In genomic region chr4:35157815-35158214, GRCm38 (mm10) we compare ENCODE assay signal across 12 mouse cellular contexts. TPM values are rescaled to one million over a fixed set of nuclear protein-coding genes. Genes with fewer than 3 reads are reported as not detected.
DNase-seq lines count a peak whose midpoint lies in the region; ATAC-seq lines count a peak whose summit lies in the region.
"Had no signal": no experiment of that assay in that cellular context is flagged by ENCODE, and none has a peak within 500 bp of the region (broad histone marks: within the 10 kb centered on the region; RNA-seq: fewer than 3 reads in every experiment).

No protein-coding gene starts in this region.

- no peak for ATAC-seq in limb, embryonic 13.5 days (ENCODE audit: low FRiP score, low read depth)
- no peak for ATAC-seq in embryonic facial prominence, embryonic 14.5 days (ENCODE audit: low read depth)
- ATAC-seq in megakaryocyte progenitor cell, adult 5-6 weeks (replicated peaks; ENCODE audit: poor library complexity) = peak; percentile 49

- H3K4me1 ChIP-seq in limb, embryonic 13.5 days = peaks cover 14% of the 10 kb centered on the region
- peaks cover 26% of the 10 kb centered on the region for H3K4me1 ChIP-seq in limb, embryonic 10.5 days
- H3K4me1 ChIP-seq in embryonic facial prominence, embryonic 14.5 days (ENCODE audit: control insufficient read depth, insufficient read depth, low read length) = 0 out of 2 replicates have a peak, but pooled peaks cover 3% of the 10 kb centered on the region

- H3K4me3 ChIP-seq in limb, embryonic 13.5 days = no peak overlapping the region
- no peak overlapping the region for H3K4me3 ChIP-seq in limb, embryonic 10.5 days
- no peak overlapping the region for H3K4me3 ChIP-seq in embryonic facial prominence, embryonic 14.5 days (ENCODE audit: low read depth, low read length)

- 0 out of 2 replicates have a peak, but pooled peaks cover 2% of the 10 kb centered on the region for H3K27me3 ChIP-seq in limb, embryonic 13.5 days
- 0 out of 2 replicates have a peak, but pooled peaks cover 4% of the 10 kb centered on the region for H3K27me3 ChIP-seq in limb, embryonic 10.5 days (ENCODE audit: low read depth, poor library complexity, severe bottlenecking)
- no peaks in the 10 kb centered on the region; the same call in 1 of the 2 replicates for H3K27me3 ChIP-seq in embryonic facial prominence, embryonic 14.5 days (replicated peaks; ENCODE audit: control insufficient read depth, insufficient read depth, low read length)
- H3K27me3 ChIP-seq: limb, embryonic 15.5 days had no signal

- no peak for DNase-seq in limb, embryonic 10.5 days (ENCODE audit: low spot score)
- peak; percentile 50 for DNase-seq in MEL-GATA-1-ER (ENCODE audit: extremely low read depth, low read depth)
- no peak for DNase-seq in embryonic facial prominence, embryonic 14.5 days (ENCODE audit: low spot score)
- no peak for DNase-seq in kidney, postnatal 25 days
- no peak for DNase-seq in frontal cortex, adult 2 months (ENCODE audit: extremely low spot score in 1 of 2, low spot score in 1 of 2)

- no peak overlapping the region for H3K9ac ChIP-seq in limb, embryonic 13.5 days
- H3K9ac ChIP-seq in embryonic facial prominence, embryonic 14.5 days (ENCODE audit: low read depth, low read length) = no peak overlapping the region

- H3K36me3 ChIP-seq in limb, embryonic 13.5 days = no peaks in the 10 kb centered on the region
- no peaks in the 10 kb centered on the region for H3K36me3 ChIP-seq in limb, embryonic 10.5 days
- no peaks in the 10 kb centered on the region for H3K36me3 ChIP-seq in embryonic facial prominence, embryonic 14.5 days (ENCODE audit: control insufficient read depth, insufficient read depth, low read length)
- H3K36me3 ChIP-seq: limb, embryonic 15.5 days had no signal

- 49% methylated on average over 11 of the region's 11 CpGs for WGBS in limb, embryonic 13.5 days
- WGBS in limb, embryonic 10.5 days = 68% methylated on average over 11 of the region's 11 CpGs
- 70% methylated on average over 11 of the region's 11 CpGs for WGBS in embryonic facial prominence, embryonic 14.5 days

- H3K4me2 ChIP-seq in limb, embryonic 13.5 days (replicated peaks) = peak overlapping the region; percentile 85
- peak overlapping the region; percentile 92; the same call in 1 of the 2 replicates for H3K4me2 ChIP-seq in embryonic facial prominence, embryonic 14.5 days (ENCODE audit: low read depth, low read length)

- H3K9me3 ChIP-seq in limb, embryonic 13.5 days = no peaks in the 10 kb centered on the region
- no peaks in the 10 kb centered on the region for H3K9me3 ChIP-seq in limb, embryonic 10.5 days (replicated peaks)
- no peaks in the 10 kb centered on the region for H3K9me3 ChIP-seq in embryonic facial prominence, embryonic 14.5 days (ENCODE audit: control insufficient read depth, low read length)
- H3K9me3 ChIP-seq: limb, embryonic 15.5 days had no signal

- H3K27ac ChIP-seq in limb, embryonic 13.5 days = no peak overlapping the region
- no peak overlapping the region for H3K27ac ChIP-seq in limb, embryonic 10.5 days
- no peak overlapping the region for H3K27ac ChIP-seq in embryonic facial prominence, embryonic 14.5 days (replicated peaks; ENCODE audit: low read depth, low read length)

RNA-seq across cellular contexts. Expression of gene Mob3b, which starts 0.5 kb away (rescaled TPM):
- polyA plus RNA-seq in limb, embryonic 13.5 days (2015; fragmentation: Nextera tagmentation; extraction: Ambion mirVana) = 13.3 and 13.5 TPM in 2 replicates
- polyA plus RNA-seq in limb, embryonic 10.5 days (2016; fragmentation: Nextera tagmentation; extraction: Ambion mirVana) = 13.1 and 14.1 TPM in 2 replicates
- polyA plus RNA-seq in embryonic facial prominence, embryonic 14.5 days (2014; fragmentation: Nextera tagmentation; extraction: Ambion mirVana) = 6.3 and 7.2 TPM in 2 replicates
- total RNA-seq in megakaryocyte progenitor cell, adult 5-6 weeks (2015) = 5.4 and 6.2 TPM in 2 replicates
- 2.5 and 3.2 TPM in 2 replicates for total RNA-seq in megakaryocyte progenitor cell, adult 5-6 weeks (2017)
- polyA plus RNA-seq in frontal cortex, adult 2 months (2012; rRNA removed) = 3.8 and 4.0 TPM in 2 replicates

RNA-seq across cellular contexts. Expression of gene Ifnk, which starts 6.0 kb away (rescaled TPM):
- polyA plus RNA-seq in limb, embryonic 13.5 days (2015; fragmentation: Nextera tagmentation; extraction: Ambion mirVana) = 0.31 and 0.33 TPM in 2 replicates
- 0.49 and 0.58 TPM in 2 replicates for polyA plus RNA-seq in limb, embryonic 10.5 days (2016; fragmentation: Nextera tagmentation; extraction: Ambion mirVana)
- polyA plus RNA-seq in embryonic facial prominence, embryonic 14.5 days (2014; fragmentation: Nextera tagmentation; extraction: Ambion mirVana) = not detected in 2 replicates
- total RNA-seq in megakaryocyte progenitor cell, adult 5-6 weeks (2015) = not detected in 2 replicates
- not detected in 2 replicates for total RNA-seq in megakaryocyte progenitor cell, adult 5-6 weeks (2017)
- polyA plus RNA-seq in frontal cortex, adult 2 months (2012; rRNA removed) = not detected in 2 replicates
- total RNA-seq: ES-E14; gastrocnemius, adult 18-20 months; layer of hippocampus, postnatal 36 days had no signal
- polyA plus RNA-seq: heart, embryonic 14.5 days had no signal
